Mouse (Mus musculus) heart, adult 2 months (tissue): ENCODE results near the gene Stx8. TPM values are rescaled to one million over a fixed set of nuclear protein-coding genes. Genes with fewer than 3 reads are reported as not detected.

ENCODE experiments used
- DNase-seq, 2 experiments: peaks; one replicate each; pipeline ENCODE4 v3.0.0; 2021
- H3K27ac ChIP-seq: fragments of 200-600 bp; 2 replicates; pipeline ENCODE4 v1.8.1; 2022
- H3K27me3 ChIP-seq: fragments of 200-500 bp; 2 replicates; pipeline ENCODE4 v1.6.1; 2012; ENCODE audit warnings: mild to moderate bottlenecking, low read length, inconsistent platforms, mixed read lengths; ENCODE audit not compliant: control insufficient read depth, insufficient read depth
- H3K36me3 ChIP-seq: fragments of 200-500 bp; 2 replicates; pipeline ENCODE4 v1.6.1; 2012; ENCODE audit warnings: low read length, inconsistent platforms; ENCODE audit not compliant: control insufficient read depth, insufficient read depth
- H3K4me1 ChIP-seq: fragments of 200-500 bp; 2 replicates; pipeline ENCODE4 v1.6.1; 2011; ENCODE audit warnings: low read length; ENCODE audit not compliant: control insufficient read depth, insufficient read depth
- H3K4me3 ChIP-seq: fragments of 200-600 bp; 2 replicates; pipeline ENCODE4 v1.8.1; 2022
- H3K79me2 ChIP-seq: fragments of 200-500 bp; replicated peaks from 2 replicates; pipeline ENCODE4 v1.6.1; 2012; ENCODE audit warnings: mild to moderate bottlenecking, inconsistent platforms, low read length, moderate library complexity, mixed read lengths; ENCODE audit not compliant: control insufficient read depth, insufficient read depth
- H3K9ac ChIP-seq: fragments of 200-500 bp; 2 replicates; pipeline ENCODE4 v1.6.1; 2012; ENCODE audit warnings: low read depth, mild to moderate bottlenecking, control low read depth, inconsistent platforms, low read length, mixed read lengths
- CTCF ChIP-seq: fragments of 200-600 bp; IDR thresholded peaks from 2 replicates; pipeline ENCODE4 v1.8.1; 2022; ENCODE audit warnings: antibody characterized with exemption, mild to moderate bottlenecking, moderate library complexity
- EP300 ChIP-seq: fragments of 200-500 bp; IDR thresholded peaks from 2 replicates; pipeline ENCODE4 v1.6.1; 2011; ENCODE audit warnings: low read depth, low read length, control low read depth; ENCODE audit not compliant: insufficient read depth
- POLR2A ChIP-seq: fragments of 200-500 bp; IDR thresholded peaks from 2 replicates; pipeline ENCODE4 v1.6.1; 2011; ENCODE audit warnings: mild to moderate bottlenecking, low read depth, low read length, control low read depth; ENCODE audit not compliant: insufficient read depth
- WGBS: fragments of 180-500 bp; shearing (Covaris S2); methylation state at CpG from one replicate; pipeline ENCODE4 v1.1.7; 2018; 5-methylcytosine and 5-hydroxymethylcytosine counted together
- intact Hi-C: fragments of 180-260 bp; cut with DNase I; formaldehyde crosslinking; loops from one replicate; pipeline ENCODE4 v1.15.1; 2025
- polyA plus RNA-seq: library from polyadenylated mRNA; depleted of rRNA; stranded (reverse); fragments of >200 nt; gene quantifications from 2 replicates; pipeline ENCODE4 v1.2.3, GENCODE M21; 2012
- total RNA-seq, 2 experiments: library from RNA; stranded (reverse); gene quantifications; 2 replicates each; pipeline ENCODE4 v1.2.3; 2021

Stx8 gene
- total and polyA plus RNA-seq, 3 experiments, result 6.7 to 29.1 (median 22.6) TPM

GRCm38 (mm10) chr11:68103480-68103879, 137.5 kb downstream of the Stx8 start:
- Histone ChIP-seq H3K27me3 (no peaks in the 10 kb centered on the region), H3K4me1 (no peaks in the 10 kb centered on the region), H3K79me2 (no peaks in the 10 kb centered on the region), H3K4me3 (no peak overlapping the region), H3K27ac (no peak overlapping the region), H3K9ac (no peak overlapping the region), H3K36me3 (no peaks in the 10 kb centered on the region)
- TF ChIP-seq CTCF (no peak), EP300 (no peak), POLR2A (no peak)
- DNase-seq, result no peak
- intact Hi-C loops, result no loop called here
- 92% methylated on average over 4 of the region's 4 CpGs for WGBS

GRCm38 (mm10) chr11:68106053-68106452, 140.1 kb downstream of the Stx8 start:
- DNase-seq, result no peak
- Histone ChIP-seq H3K79me2 (no peaks in the 10 kb centered on the region), H3K9ac (no peak overlapping the region), H3K4me1 (no peaks in the 10 kb centered on the region), H3K4me3 (no peak overlapping the region), H3K27me3 (no peaks in the 10 kb centered on the region), H3K36me3 (no peaks in the 10 kb centered on the region), H3K27ac (no peak overlapping the region)
- WGBS, result 89% methylated on average over 3 of the region's 3 CpGs
- TF ChIP-seq POLR2A (no peak), EP300 (no peak)
- intact Hi-C loops, result no loop called here

GRCm38 (mm10) chr11:68113454-68114100, 147.6 kb downstream of the Stx8 start:
- no peak for DNase-seq
- TF ChIP-seq POLR2A (no peak), EP300 (no peak), CTCF (no peak)
- intact Hi-C loops, result loop anchor here (10.0 kb wide), 1 partner anchor 109 kb away; no protein-coding TSS in a partner anchor
- no peak overlapping the region for H3K9ac ChIP-seq
- WGBS, result 59% methylated on average over 11 of the region's 11 CpGs
- H3K27me3 ChIP-seq, result no peaks in the 10 kb centered on the region
- no peaks in the 10 kb centered on the region for H3K4me1 ChIP-seq
- H3K27ac ChIP-seq, result no peak overlapping the region
- H3K79me2 ChIP-seq, result no peaks in the 10 kb centered on the region
- H3K36me3 ChIP-seq, result no peaks in the 10 kb centered on the region
- no peak overlapping the region for H3K4me3 ChIP-seq

DNA sequence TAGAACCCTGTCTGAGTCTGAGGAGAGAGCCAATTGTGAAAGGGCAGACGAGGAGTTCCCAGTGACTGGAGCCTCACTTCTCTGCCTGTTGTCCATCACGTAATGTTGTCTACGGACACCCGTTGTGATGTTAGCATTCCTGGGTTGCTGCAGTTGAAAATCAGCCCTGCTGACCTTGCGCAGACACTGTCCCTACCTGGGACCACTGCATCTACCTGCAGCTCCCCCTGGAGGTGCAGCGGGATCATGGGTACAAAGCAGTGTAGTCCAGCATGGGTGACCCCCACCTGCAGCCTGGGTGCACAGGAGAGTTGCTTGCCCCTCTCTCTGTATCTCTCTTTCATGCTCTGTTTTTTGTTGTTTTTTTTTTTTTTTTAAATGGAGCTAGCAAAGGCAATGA, 148.2 kb downstream of the Stx8 start:
- Histone ChIP-seq H3K27me3 (no peaks in the 10 kb centered on the region), H3K27ac (no peak overlapping the region), H3K4me1 (no peaks in the 10 kb centered on the region), H3K79me2 (no peaks in the 10 kb centered on the region), H3K9ac (no peak overlapping the region), H3K4me3 (no peak overlapping the region), H3K36me3 (no peaks in the 10 kb centered on the region)
- TF ChIP-seq CTCF (peak; percentile 29), POLR2A (no peak)
- intact Hi-C loops, result loop anchor here (10.0 kb wide), 1 partner anchor 109 kb away; no protein-coding TSS in a partner anchor
- 65% methylated on average over 6 of the region's 6 CpGs for WGBS
- no peak for DNase-seq

DNA sequence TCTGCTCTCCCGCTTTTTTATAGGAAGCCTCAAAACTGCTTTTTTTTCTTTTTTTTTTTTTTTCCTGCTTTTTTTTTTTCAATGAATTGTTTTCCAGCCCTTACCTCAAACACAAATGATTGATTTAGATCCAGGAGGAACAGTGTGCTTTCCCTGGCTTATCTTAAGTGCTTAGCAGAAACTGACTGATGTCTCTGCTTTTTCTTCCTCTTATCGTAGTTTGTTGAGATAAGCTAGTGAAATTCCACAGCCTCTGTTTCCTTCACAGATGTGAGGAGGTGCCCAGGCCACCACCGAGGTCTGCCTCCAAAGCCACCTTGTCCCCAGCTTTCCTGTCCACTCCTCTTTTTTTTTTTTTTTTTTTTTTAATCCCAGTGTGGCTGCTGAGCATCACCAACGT, 150.2 kb downstream of the Stx8 start:
- no peaks in the 10 kb centered on the region for H3K27me3 ChIP-seq
- WGBS, result 63% methylated on average over 4 of the region's 4 CpGs
- no peaks in the 10 kb centered on the region for H3K79me2 ChIP-seq
- H3K27ac ChIP-seq, result no peak overlapping the region
- intact Hi-C loops, result loop anchor here (10.0 kb wide), 1 partner anchor 111 kb away; no protein-coding TSS in a partner anchor
- H3K4me3 ChIP-seq, result no peak overlapping the region
- TF ChIP-seq EP300 (no peak), CTCF (no peak), POLR2A (no peak)
- H3K9ac ChIP-seq, result no peak overlapping the region
- no peak for DNase-seq
- H3K36me3 ChIP-seq, result no peaks in the 10 kb centered on the region
- no peaks in the 10 kb centered on the region for H3K4me1 ChIP-seq

DNA sequence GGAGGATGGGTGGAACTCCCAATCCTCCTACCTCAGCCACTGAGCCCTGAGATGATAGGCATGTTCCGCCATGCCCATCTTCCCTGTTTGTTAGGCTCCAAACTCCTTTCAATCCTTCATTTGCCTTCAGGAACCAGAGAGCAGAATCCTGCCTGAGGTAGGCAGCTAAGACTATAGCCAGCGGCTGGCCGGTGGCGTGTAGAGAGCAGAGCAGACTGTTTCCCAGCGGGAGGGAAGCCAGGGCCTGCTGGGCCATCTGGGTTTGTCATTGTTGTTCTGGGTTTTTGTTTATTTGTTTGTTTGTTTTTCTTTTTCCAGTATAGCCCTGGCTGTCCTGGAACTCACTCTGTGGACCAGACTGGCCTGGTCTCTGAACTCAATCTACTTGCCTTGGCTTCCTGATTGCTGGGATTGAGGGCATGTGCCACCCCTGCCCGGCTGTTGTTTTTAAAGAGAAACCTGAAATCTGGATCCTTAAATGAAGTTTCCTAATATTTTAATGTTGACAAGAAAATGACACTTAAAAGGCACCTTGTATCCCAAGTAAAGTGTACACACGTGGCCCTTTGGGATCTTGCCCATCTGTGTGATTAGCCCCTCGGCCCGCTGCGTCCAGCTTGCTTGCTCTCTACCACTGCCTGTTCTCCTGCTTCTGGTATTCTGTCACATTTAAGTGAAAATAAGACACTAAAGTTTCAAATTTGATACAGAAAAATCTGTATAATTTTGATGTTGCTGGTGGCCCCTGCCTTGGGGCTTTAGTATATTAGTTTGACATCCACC, 152.1 kb downstream of the Stx8 start:
- TF ChIP-seq CTCF, result no peak
- TF ChIP-seq EP300, result no peak
- no peak for TF ChIP-seq POLR2A
- no peak for DNase-seq
- Histone ChIP-seq H3K79me2 (no peaks in the 10 kb centered on the region), H3K36me3 (no peaks in the 10 kb centered on the region), H3K9ac (no peak overlapping the region), H3K27ac (no peak overlapping the region), H3K4me1 (no peaks in the 10 kb centered on the region), H3K27me3 (no peaks in the 10 kb centered on the region), H3K4me3 (no peak overlapping the region)
- intact Hi-C loops, result loop anchor here (10.0 kb wide), 1 partner anchor 113 kb away; no protein-coding TSS in a partner anchor
- WGBS, result 97% methylated on average over 10 of the region's 10 CpGs
